Mouse (Mus musculus) liver, postnatal 0 days (tissue): ENCODE measurements at regions not wholly inside any gene's neighbourhood (a gene's known extent, or its start where the extent isn't known, plus 50 kb on each side); places are given as distances from the start of the nearest gene placed in this dataset.

ENCODE experiments used
- CTCF ChIP-seq: sonication (generic); IDR thresholded peaks from 2 replicates; pipeline ENCODE4 v1.5.1; 2016; ENCODE audit warnings: antibody characterized with exemption, low read depth
- EP300 ChIP-seq: IDR thresholded peaks from 2 replicates; pipeline ENCODE4 v1.6.1; 2016; ENCODE audit warnings: antibody characterized with exemption, low read depth, mild to moderate bottlenecking

DNA sequence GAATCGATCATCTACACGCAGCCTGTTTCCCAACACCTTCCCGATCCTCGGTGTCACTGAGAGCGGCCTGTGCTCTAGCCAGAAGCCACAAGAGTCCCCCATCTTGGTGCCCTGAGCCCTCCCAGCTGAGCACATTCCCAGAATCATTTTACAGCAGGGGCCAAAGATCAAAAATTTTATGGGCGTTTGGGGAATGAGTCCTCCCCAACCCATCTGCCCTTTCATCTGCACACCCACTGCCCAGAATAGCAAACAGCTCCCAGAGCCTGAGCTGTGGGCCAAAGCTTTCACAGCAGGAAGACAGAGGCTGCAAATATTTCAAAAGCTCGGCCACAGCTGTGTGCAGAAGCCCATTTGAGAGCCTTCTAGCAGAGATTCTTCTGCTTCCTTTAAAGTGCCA, 89.0 kb downstream of the Polr2m start:
- no peak for TF ChIP-seq CTCF
- TF ChIP-seq EP300, result no peak
